Comparison of ENCODE assay signal across 22 mouse cellular contexts in the genomic region with DNA sequence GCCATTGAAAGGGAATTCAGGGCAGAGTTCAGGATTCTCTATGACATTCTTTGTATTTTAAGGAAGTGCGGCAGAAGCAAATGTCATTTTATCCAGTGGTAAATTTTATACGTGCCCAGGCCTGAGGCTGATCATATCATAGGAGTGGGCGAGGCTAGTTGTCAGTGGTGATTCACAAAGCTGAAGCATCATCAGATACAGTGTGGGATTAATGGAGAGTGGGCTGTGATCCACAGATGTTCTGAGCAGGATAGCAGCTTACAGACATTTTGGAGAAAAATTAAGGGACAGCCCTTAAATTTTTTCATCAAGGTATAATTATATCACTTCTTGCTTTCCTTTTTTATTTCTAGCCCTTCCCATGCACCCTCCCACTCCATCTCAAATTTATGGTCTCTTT. TPM values are rescaled to one million over a fixed set of nuclear protein-coding genes. Genes with fewer than 3 reads are reported as not detected.
"Had no signal": no experiment of that assay in that cellular context is flagged by ENCODE, and none has a peak within 500 bp of the region (broad histone marks: within the 10 kb centered on the region; RNA-seq: fewer than 3 reads in every experiment).

No protein-coding gene starts in this region.

- H3K4me2 ChIP-seq: liver, embryonic 13.5 days; liver, embryonic 15.5 days; lung, embryonic 15.5 days; midbrain, embryonic 11.5 days; midbrain, embryonic 13.5 days; neural tube, embryonic 13.5 days; neural tube, embryonic 15.5 days had no signal

- ATAC-seq: liver, postnatal 0 days; lung, postnatal 0 days; midbrain, embryonic 13.5 days had no signal

- DNase-seq: liver, embryonic 13.5 days; liver, postnatal 0 days; lung, adult 2 months; lung, postnatal 14 days; lung, postnatal 36 days; right cerebral cortex, postnatal 25 days; right cerebral cortex, postnatal 4 days; spleen, adult 18-20 months; thymus, adult 18-20 months had no signal

- H3K27ac ChIP-seq: liver, embryonic 13.5 days; liver, embryonic 15.5 days; lung, embryonic 15.5 days; macrophage; midbrain, embryonic 13.5 days; neural tube, embryonic 13.5 days; neural tube, embryonic 15.5 days had no signal

- H3K36me3 ChIP-seq: liver, embryonic 13.5 days; liver, embryonic 15.5 days; lung, embryonic 15.5 days; midbrain, embryonic 13.5 days; neural tube, embryonic 13.5 days; neural tube, embryonic 15.5 days had no signal

- H3K4me1 ChIP-seq: liver, embryonic 13.5 days; liver, embryonic 15.5 days; megakaryocyte, embryonic 14.5 days; midbrain, embryonic 13.5 days had no signal

- H3K9ac ChIP-seq: liver, embryonic 13.5 days; liver, embryonic 15.5 days; liver, postnatal 0 days; lung, embryonic 15.5 days; midbrain, embryonic 13.5 days; neural tube, embryonic 13.5 days; neural tube, embryonic 15.5 days had no signal

- H3K9me3 ChIP-seq: liver, embryonic 13.5 days; liver, embryonic 15.5 days; lung, embryonic 15.5 days; neural tube, embryonic 15.5 days had no signal

- H3K27me3 ChIP-seq: lung, embryonic 15.5 days; midbrain, embryonic 13.5 days; neural tube, embryonic 13.5 days; neural tube, embryonic 15.5 days had no signal

- H3K4me3 ChIP-seq: liver, embryonic 13.5 days; liver, embryonic 15.5 days; lung, embryonic 15.5 days; megakaryocyte, embryonic 14.5 days; midbrain, embryonic 13.5 days; myocyte; neural tube, embryonic 13.5 days; neural tube, embryonic 15.5 days had no signal

RNA-seq across cellular contexts. Expression of gene C2cd4b, which starts 24.2 kb away (rescaled TPM):
- total RNA-seq: megakaryocyte progenitor cell, adult 5-6 weeks had no signal
- polyA plus RNA-seq: liver, embryonic 13.5 days; liver, embryonic 15.5 days; liver, postnatal 0 days; macrophage; midbrain, embryonic 11.5 days; myocyte; stomach, embryonic 16.5 days had no signal

RNA-seq across cellular contexts. Expression of gene C2cd4a, which starts 48.7 kb away (rescaled TPM):
- total RNA-seq: megakaryocyte progenitor cell, adult 5-6 weeks had no signal
- polyA plus RNA-seq: macrophage; midbrain, embryonic 11.5 days; myocyte; neural tube, embryonic 11.5 days had no signal
